Mouse (Mus musculus) heart, postnatal 0 days (tissue): ENCODE results near the gene Arid1b.

Experiments used
- CTCF ChIP-seq: IDR thresholded peaks from 2 replicates; pipeline ENCODE4 v1.5.1; 2016; ENCODE audit warnings: antibody characterized with exemption, control low read depth, low read depth
- EP300 ChIP-seq: IDR thresholded peaks from 2 replicates; pipeline ENCODE4 v1.6.1; 2016; ENCODE audit warnings: antibody characterized with exemption, low read depth

DNA sequence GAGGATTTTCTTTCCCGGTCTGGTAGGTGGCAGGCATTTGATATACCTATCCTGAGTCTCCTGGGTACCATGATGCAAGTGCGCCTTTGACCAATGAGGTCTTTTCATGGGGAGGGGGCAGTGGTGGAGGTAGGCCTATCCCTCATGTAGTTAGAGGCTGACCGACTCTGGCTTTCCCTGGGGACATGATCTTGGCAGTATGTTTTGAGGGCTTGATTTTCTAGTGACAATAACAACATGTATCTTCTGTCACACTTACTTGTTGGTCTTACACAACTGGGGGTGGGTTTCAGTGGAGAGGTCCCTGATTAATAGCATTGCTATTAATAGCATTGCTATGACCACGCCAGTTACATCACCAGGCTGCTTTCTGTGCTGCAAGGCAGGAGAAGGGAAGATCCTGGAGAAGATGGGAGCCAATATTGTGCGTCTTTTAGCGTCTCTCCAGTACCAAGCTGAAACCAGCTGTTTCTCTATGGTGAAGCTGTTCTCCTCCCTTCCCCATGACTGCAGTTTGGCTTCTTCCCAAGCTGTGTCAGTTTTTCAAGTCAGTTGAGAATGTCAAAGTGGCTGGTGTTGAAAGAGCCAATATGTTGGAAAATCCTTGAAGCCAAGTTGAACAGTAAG lies 216.1 kb downstream of the Arid1b start:
- TF ChIP-seq EP300: no peak
- no peak for TF ChIP-seq CTCF
